Mouse (Mus musculus): ENCODE data around the gene D10Wsu102e.
"Not testable (repeated sequence)": the region's sequence is repeated elsewhere in the genome, so short reads cannot be mapped to it uniquely, and the experiment has no call there.

Gene D10Wsu102e

GRCm38 (mm10) chr10:83385330-83385910 lies 25.4 kb downstream of the D10Wsu102e start:
- no peak for DNase-seq (ENCODE audit: low read depth)

GRCm38 (mm10) chr10:83397336-83397735 lies 37.3 kb downstream of the D10Wsu102e start:
- no peak for DNase-seq (ENCODE audit: low read depth)

GRCm38 (mm10) chr10:83400896-83401295 lies 40.9 kb downstream of the D10Wsu102e start:
- not testable (repeated sequence) for DNase-seq (ENCODE audit: low read depth)

- peak; percentile 22 for DNase-seq (ENCODE audit: low read depth)
Measured at GRCm38 (mm10) chr10:83405031-83405430, 45.0 kb downstream of the D10Wsu102e start.

- DNase-seq (ENCODE audit: low read depth), result no peak
Measured at GRCm38 (mm10) chr10:83405711-83406110, 45.7 kb downstream of the D10Wsu102e start.

- DNase-seq (ENCODE audit: low read depth), result no peak
Measured at GRCm38 (mm10) chr10:83407141-83407540, 47.1 kb downstream of the D10Wsu102e start.

GRCm38 (mm10) chr10:83418466-83418865 lies 58.4 kb downstream of the D10Wsu102e start:
- DNase-seq (ENCODE audit: low read depth), result not testable (repeated sequence)

- DNase-seq (ENCODE audit: low read depth), result no peak
Measured at GRCm38 (mm10) chr10:83448582-83448981, 88.6 kb downstream of the D10Wsu102e start.

- DNase-seq (ENCODE audit: low read depth), result no peak
Measured at GRCm38 (mm10) chr10:83457531-83457930, 97.5 kb downstream of the D10Wsu102e start.

- no peak for DNase-seq (ENCODE audit: low read depth)
Measured at GRCm38 (mm10) chr10:83475226-83475625, 115.2 kb downstream of the D10Wsu102e start.

GRCm38 (mm10) chr10:83477286-83477685 lies 117.3 kb downstream of the D10Wsu102e start:
- no peak for DNase-seq (ENCODE audit: low read depth)

GRCm38 (mm10) chr10:83490506-83490905 lies 130.5 kb downstream of the D10Wsu102e start:
- no peak for DNase-seq (ENCODE audit: low read depth)

- DNase-seq (ENCODE audit: low read depth), result no peak
Measured at GRCm38 (mm10) chr10:83497321-83497720, 137.3 kb downstream of the D10Wsu102e start.

- DNase-seq (ENCODE audit: low read depth), result peak; percentile 38
Measured at GRCm38 (mm10) chr10:83508962-83509660, 149.1 kb downstream of the D10Wsu102e start.

- no peak for DNase-seq (ENCODE audit: low read depth)
Measured at GRCm38 (mm10) chr10:83511304-83511703, 151.3 kb downstream of the D10Wsu102e start.

GRCm38 (mm10) chr10:83513736-83514135 lies 153.7 kb downstream of the D10Wsu102e start:
- DNase-seq (ENCODE audit: low read depth), result no peak

- peak; percentile 40 for DNase-seq (ENCODE audit: low read depth)
Measured at GRCm38 (mm10) chr10:83520990-83521389, 161.0 kb downstream of the D10Wsu102e start.

- DNase-seq (ENCODE audit: low read depth), result not testable (repeated sequence)
Measured at GRCm38 (mm10) chr10:83524238-83524637, 164.2 kb downstream of the D10Wsu102e start.

- peak; percentile 26 for DNase-seq (ENCODE audit: low read depth)
Measured at GRCm38 (mm10) chr10:83530384-83530967, 170.5 kb downstream of the D10Wsu102e start.

- DNase-seq (ENCODE audit: low read depth), result peak; percentile 92
Measured at GRCm38 (mm10) chr10:83533258-83533909, 173.4 kb downstream of the D10Wsu102e start.

- peak; percentile 94 for DNase-seq (ENCODE audit: low read depth)
Measured at GRCm38 (mm10) chr10:83533910-83534283, 173.9 kb downstream of the D10Wsu102e start, which contains the start of gene Aldh1l2. Gene Aldh1l2, minus strand, starts transcription at chr10:83534140.

- no peak for DNase-seq (ENCODE audit: low read depth)
Measured at GRCm38 (mm10) chr10:83536436-83536835, 176.4 kb downstream of the D10Wsu102e start.
